8 mouse cellular contexts compared by ENCODE assay signal in genomic region chr11:117235898-117236459, GRCm38 (mm10). TPM values are rescaled to one million over a fixed set of nuclear protein-coding genes. Genes with fewer than 3 reads are reported as not detected.
DNase-seq lines count a peak whose midpoint lies in the region; ATAC-seq lines count a peak whose summit lies in the region.

No protein-coding gene starts in this region.

- H3K27ac ChIP-seq in brown adipose tissue, adult 24 weeks (replicated peaks; ENCODE audit: low read depth, low read length) = peak overlapping the region; percentile 5; the same call in 1 of the 2 replicates
- peak overlapping the region; percentile 9; the same call in 1 of the 2 replicates for H3K27ac ChIP-seq in hindbrain, embryonic 16.5 days (ENCODE audit: low read depth, low read length)

- 25% methylated on average over 8 of the region's 9 CpGs for WGBS in hindbrain, embryonic 16.5 days

- H3K4me1 ChIP-seq in brown adipose tissue, adult 24 weeks (ENCODE audit: control insufficient read depth, insufficient read depth, insufficient read length, low read length) = peaks cover 11% of the 10 kb centered on the region; the same call in 1 of the 2 replicates
- H3K4me1 ChIP-seq in hindbrain, embryonic 16.5 days (ENCODE audit: control insufficient read depth, insufficient read depth, low read depth, low read length) = peaks cover 18% of the 10 kb centered on the region

- DNase-seq in heart, adult 11 months = peak; percentile 92
- no peak for DNase-seq in heart, adult 8-10 months (ENCODE audit: low spot score)
- peak; percentile 49 for DNase-seq in lung, postnatal 14 days
- DNase-seq in layer of hippocampus, postnatal 25 days (ENCODE audit: extremely low spot score in 1 of 2, low spot score in 1 of 2) = no peak
- DNase-seq in spleen, adult 18-20 months = no peak
- DNase-seq in adrenal gland, postnatal 14 days = no peak

- H3K27me3 ChIP-seq in hindbrain, embryonic 16.5 days (replicated peaks; ENCODE audit: control insufficient read depth, insufficient read depth, low read length) = no peaks in the 10 kb centered on the region

- H3K36me3 ChIP-seq in hindbrain, embryonic 16.5 days (ENCODE audit: control insufficient read depth, insufficient read depth, low read length) = no peaks in the 10 kb centered on the region

- no peak overlapping the region for H3K4me2 ChIP-seq in hindbrain, embryonic 16.5 days (ENCODE audit: low read length)

- H3K9ac ChIP-seq in hindbrain, embryonic 16.5 days (ENCODE audit: low read depth, low read length) = no peak overlapping the region

- no peaks in the 10 kb centered on the region for H3K9me3 ChIP-seq in hindbrain, embryonic 16.5 days (ENCODE audit: control insufficient read depth, low read length)

- ATAC-seq in hindbrain, embryonic 16.5 days = no peak

- H3K4me3 ChIP-seq in brown adipose tissue, adult 24 weeks (ENCODE audit: insufficient read depth, low read depth, low read length) = no peak overlapping the region
- H3K4me3 ChIP-seq in hindbrain, embryonic 16.5 days (ENCODE audit: low read length) = no peak overlapping the region

RNA-seq across cellular contexts. Expression of gene Sept9, which starts 36.5 kb away (rescaled TPM):
- total RNA-seq in heart, adult 8-10 months (2022) = 10 to 100 TPM; 26.5 to 38.8 (median 31.0) TPM
- polyA plus RNA-seq in brown adipose tissue, adult 24 weeks (2012; ENCODE audit: insufficient read depth, insufficient read length, missing spikeins) = 65.5 and 118 TPM in 2 replicates
- 109 and 124 TPM in 2 replicates for polyA plus RNA-seq in hindbrain, embryonic 16.5 days (2015; fragmentation: Nextera tagmentation; extraction: Ambion mirVana)
- 100 to 1,000 TPM; 114 to 119 TPM for total RNA-seq in layer of hippocampus, postnatal 25 days (2021)
- 115 and 133 TPM in 2 replicates for total RNA-seq in adrenal gland, postnatal 14 days (2021)

Comparison
In these comparisons a context has a peak if more than half of its experiments do, and no peak if none do; other contexts are left out.
1. DNase-seq: peak in heart, adult 11 months (single experiment) and lung, postnatal 14 days (single experiment); none in heart, adult 8-10 months (single experiment), layer of hippocampus, postnatal 25 days (0 of 2), spleen, adult 18-20 months (0 of 2) and adrenal gland, postnatal 14 days (single experiment).